Mouse (Mus musculus) midbrain, postnatal 0 days (tissue): ENCODE results near the gene Mpdu1. TPM values are rescaled to one million over a fixed set of nuclear protein-coding genes. Genes with fewer than 3 reads are reported as not detected.

Experiments used
- ATAC-seq: fragments of 200-750 bp; cut with Nextera tagmentation; 2 replicates; pipeline ENCODE4 v1.8.0; 2017; ENCODE audit warnings: moderate number of reproducible peaks, mild to moderate bottlenecking, moderate TSS enrichment, moderate library complexity; ENCODE audit not compliant: low FRiP score
- DNase-seq: peaks from one replicate; pipeline ENCODE4 v3.0.0-alpha.2; 2015; ENCODE audit warnings: low spot score
- H3K27ac ChIP-seq: fragments of 300-500 bp; sonication (generic); 2 replicates; pipeline ENCODE4 v1.5.1; 2014; ENCODE audit warnings: low read depth, mild to moderate bottlenecking, low read length, mixed read lengths
- H3K27me3 ChIP-seq: fragments of 300-500 bp; sonication (generic); 2 replicates; pipeline ENCODE4 v1.6.1; 2014; ENCODE audit warnings: low read length, control low read depth, mixed read lengths; ENCODE audit not compliant: insufficient read depth
- H3K36me3 ChIP-seq: fragments of 300-500 bp; sonication (generic); 2 replicates; pipeline ENCODE4 v1.6.1; 2014; ENCODE audit warnings: low read length, control low read depth, mixed read lengths; ENCODE audit not compliant: insufficient read depth
- H3K4me1 ChIP-seq: fragments of 300-500 bp; sonication (generic); 2 replicates; pipeline ENCODE4 v1.6.1; 2014; ENCODE audit warnings: mild to moderate bottlenecking, control low read depth, antibody characterized with exemption, low read length, mixed read lengths; ENCODE audit not compliant: insufficient read depth
- H3K4me2 ChIP-seq: fragments of 300-500 bp; sonication (generic); 2 replicates; pipeline ENCODE4 v1.6.1; 2014; ENCODE audit warnings: low read depth, mild to moderate bottlenecking, low read length, mixed read lengths; ENCODE audit not compliant: poor library complexity, severe bottlenecking
- H3K4me3 ChIP-seq: fragments of 300-500 bp; sonication (generic); 2 replicates; pipeline ENCODE4 v1.5.1; 2014; ENCODE audit warnings: low read depth, mild to moderate bottlenecking, low read length, moderate library complexity
- H3K9ac ChIP-seq: fragments of 300-500 bp; sonication (generic); replicated peaks from 2 replicates; pipeline ENCODE4 v1.6.1; 2014; ENCODE audit warnings: mild to moderate bottlenecking, low read length, moderate library complexity, mixed read lengths; ENCODE audit not compliant: poor library complexity, severe bottlenecking
- H3K9me3 ChIP-seq: fragments of 300-500 bp; sonication (generic); 2 replicates; pipeline ENCODE4 v1.6.1; 2016; ENCODE audit warnings: low read length, control low read depth
- CTCF ChIP-seq: IDR thresholded peaks from 2 replicates; pipeline ENCODE4 v1.5.1; 2016; ENCODE audit warnings: antibody characterized with exemption, mild to moderate bottlenecking
- WGBS: fragments of 180-500 bp; shearing (Covaris S2); extraction: QIAGEN DNeasy Blood & Tissue Kit; methylation state at CpG from one replicate; pipeline ENCODE4 v1.1.7; 2014; 5-methylcytosine and 5-hydroxymethylcytosine counted together
- polyA plus RNA-seq: library from polyadenylated mRNA; unstranded; fragments of >200 nt; fragmentation: Nextera tagmentation; extraction: Ambion mirVana; gene quantifications from 2 replicates; pipeline ENCODE4 v1.2.1, GENCODE M21; 2015
- total RNA-seq: library from RNA; depleted of rRNA; stranded (reverse); fragments of >200 nt; gene quantifications from 2 replicates; pipeline ENCODE4 v1.2.3, GENCODE M21; 2014

The Mpdu1 gene
- total and polyA plus RNA-seq, 2 experiments from 2014 or later = 118 to 278 TPM

DNA sequence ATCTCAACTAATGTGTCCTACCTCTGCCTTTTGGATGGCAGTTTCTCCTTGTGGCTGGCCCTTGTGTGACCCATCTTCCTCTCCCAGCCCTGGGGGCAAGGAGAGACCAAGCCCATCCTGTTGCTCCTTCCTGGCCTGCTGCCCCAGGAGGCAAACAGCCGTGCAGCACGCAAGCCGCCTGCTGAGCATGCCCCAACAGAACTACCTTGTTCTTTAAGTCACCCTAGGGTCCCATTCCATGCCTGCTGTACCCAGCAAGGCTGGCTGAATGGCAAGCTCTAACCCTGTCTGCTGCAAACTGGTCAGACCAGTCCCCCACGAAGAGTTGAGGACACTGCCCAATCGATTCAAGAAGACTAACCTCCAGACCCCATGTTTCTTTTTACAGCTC lies 6.4 kb downstream of the Mpdu1 start:
- peaks cover 38% of the 10 kb centered on the region for H3K36me3 ChIP-seq
- no peak overlapping the region for H3K27ac ChIP-seq
- H3K9me3 ChIP-seq = no peaks in the 10 kb centered on the region
- no peak overlapping the region for H3K4me2 ChIP-seq
- 88% methylated on average over 5 of the region's 5 CpGs for WGBS
- DNase-seq = no peak
- 0 out of 2 replicates have a peak, but pooled peaks cover 4% of the 10 kb centered on the region for H3K4me1 ChIP-seq
- no peak overlapping the region for H3K9ac ChIP-seq
- ATAC-seq = no peak
- H3K27me3 ChIP-seq = no peaks in the 10 kb centered on the region
- no peak overlapping the region for H3K4me3 ChIP-seq
- no peak for TF ChIP-seq CTCF

DNA sequence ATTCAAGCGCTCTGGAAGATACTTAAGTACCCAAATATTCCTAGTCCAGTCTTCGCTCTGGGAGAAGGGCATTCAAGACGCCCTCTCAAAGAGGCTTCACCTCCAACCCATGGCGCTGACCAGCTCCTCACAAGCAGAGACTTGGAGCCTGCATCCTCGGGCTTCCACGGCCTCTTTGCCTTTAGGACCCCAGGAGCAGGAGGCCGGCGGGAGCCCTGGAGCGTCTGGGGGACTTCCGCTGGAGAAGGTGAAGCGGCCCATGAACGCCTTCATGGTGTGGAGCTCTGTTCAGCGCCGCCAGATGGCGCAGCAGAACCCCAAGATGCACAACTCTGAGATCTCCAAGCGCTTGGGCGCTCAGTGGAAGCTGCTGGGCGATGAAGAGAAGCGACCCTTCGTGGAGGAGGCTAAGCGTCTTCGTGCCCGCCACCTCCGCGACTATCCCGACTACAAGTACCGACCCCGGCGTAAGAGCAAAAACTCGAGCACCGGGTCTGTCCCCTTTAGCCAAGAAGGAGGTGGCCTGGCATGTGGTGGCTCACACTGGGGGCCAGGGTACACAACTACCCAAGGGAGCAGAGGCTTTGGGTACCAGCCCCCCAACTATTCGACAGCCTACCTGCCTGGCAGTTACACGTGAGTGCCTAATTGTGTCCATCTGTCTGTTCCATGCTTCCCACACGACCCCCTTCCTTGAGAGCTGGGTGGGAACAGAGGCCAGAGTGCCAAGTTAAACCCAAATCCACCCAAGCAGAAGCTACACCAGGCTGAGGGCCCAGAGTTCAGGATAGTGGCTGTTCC lies 7.0 kb downstream of the Mpdu1 start, which contains the start of gene Sox15:
TSS of gene Sox15 (plus strand) at position 51 of the 801 bp plus-strand sequence.
- Histone ChIP-seq H3K4me2 (peak within 1 kb of the TSS; percentile 36; the same call in 1 of the 2 replicates), H3K36me3 (peaks cover 44% of the 10 kb centered on the region), H3K9me3 (no peaks in the 10 kb centered on the region), H3K9ac (no peak within 1 kb of the TSS), H3K4me1 (0 out of 2 replicates have a peak, but pooled peaks cover 4% of the 10 kb centered on the region), H3K4me3 (0 out of 2 replicates have a peak within 1 kb of the TSS, but pooled peaks have one; percentile 13), H3K27me3 (no peaks in the 10 kb centered on the region), H3K27ac (peak within 1 kb of the TSS; percentile 14; the same call in 1 of the 2 replicates)
- DNase-seq (peak; percentile 84), ATAC-seq (0 out of 2 replicates have a peak, but pooled peaks have one; percentile 39)
- TF ChIP-seq CTCF = peak; percentile 85
- WGBS = 21% methylated on average over 34 of the region's 34 CpGs

DNA sequence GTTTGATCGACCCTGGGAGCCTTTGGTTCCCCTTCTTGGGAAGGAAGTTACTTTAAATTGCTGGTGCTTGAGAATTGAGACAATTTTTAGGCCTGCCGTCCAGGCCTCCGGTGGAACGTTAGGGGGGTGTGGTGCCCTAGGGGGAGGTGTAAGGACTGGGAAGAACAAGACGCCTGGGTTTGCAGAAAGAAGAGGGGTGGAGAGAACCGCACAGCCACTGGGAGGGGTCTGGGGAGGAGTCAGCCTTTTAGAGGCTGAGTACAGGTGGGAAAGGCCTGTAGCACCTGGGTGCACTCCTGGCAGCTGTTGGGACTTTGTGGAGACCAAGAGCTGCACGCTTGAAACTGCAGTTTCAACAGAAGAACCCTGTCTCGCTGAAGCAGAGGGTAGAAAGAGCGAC lies 7.7 kb downstream of the Mpdu1 start:
- H3K36me3 ChIP-seq = peaks cover 51% of the 10 kb centered on the region
- no peak overlapping the region for H3K27ac ChIP-seq
- DNase-seq (no peak), ATAC-seq (no peak)
- no peak for TF ChIP-seq CTCF
- 0 out of 2 replicates have a peak, but pooled peaks cover 4% of the 10 kb centered on the region for H3K4me1 ChIP-seq
- 50% methylated on average over 9 of the region's 9 CpGs for WGBS
- no peak overlapping the region for H3K4me2 ChIP-seq
- no peaks in the 10 kb centered on the region for H3K9me3 ChIP-seq
- no peak overlapping the region for H3K9ac ChIP-seq
- H3K27me3 ChIP-seq = no peaks in the 10 kb centered on the region
- no peak overlapping the region for H3K4me3 ChIP-seq

DNA sequence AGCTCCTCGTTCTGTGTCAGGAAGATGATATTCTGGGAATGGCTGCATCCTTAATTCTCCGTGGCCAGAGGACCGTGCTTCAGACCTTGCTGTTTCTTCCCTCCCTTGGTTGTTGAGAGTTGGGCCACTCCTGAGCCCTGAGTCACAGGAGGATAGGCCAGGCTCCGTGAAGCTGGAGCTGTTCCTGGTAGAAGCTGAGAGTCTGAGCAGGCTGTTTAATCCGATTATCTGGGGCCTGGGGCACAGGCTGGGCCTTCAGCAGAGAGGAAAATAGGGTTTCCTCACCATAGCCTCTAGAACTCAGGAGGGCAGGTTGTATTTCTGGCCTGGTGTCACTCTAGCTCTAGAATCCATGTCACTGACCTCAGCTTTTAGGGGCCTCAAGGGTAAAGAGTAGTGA lies 9.0 kb downstream of the Mpdu1 start:
- Histone ChIP-seq H3K4me2 (no peak overlapping the region), H3K4me3 (no peak overlapping the region), H3K9ac (no peak overlapping the region; the same call in 1 of the 2 replicates), H3K27ac (no peak overlapping the region), H3K27me3 (no peaks in the 10 kb centered on the region), H3K9me3 (no peaks in the 10 kb centered on the region), H3K36me3 (peaks cover 56% of the 10 kb centered on the region), H3K4me1 (0 out of 2 replicates have a peak, but pooled peaks cover 4% of the 10 kb centered on the region)
- DNase-seq = no peak
- 43% methylated on average over 5 of the region's 5 CpGs for WGBS
- no peak for ATAC-seq
- no peak for TF ChIP-seq CTCF

DNA sequence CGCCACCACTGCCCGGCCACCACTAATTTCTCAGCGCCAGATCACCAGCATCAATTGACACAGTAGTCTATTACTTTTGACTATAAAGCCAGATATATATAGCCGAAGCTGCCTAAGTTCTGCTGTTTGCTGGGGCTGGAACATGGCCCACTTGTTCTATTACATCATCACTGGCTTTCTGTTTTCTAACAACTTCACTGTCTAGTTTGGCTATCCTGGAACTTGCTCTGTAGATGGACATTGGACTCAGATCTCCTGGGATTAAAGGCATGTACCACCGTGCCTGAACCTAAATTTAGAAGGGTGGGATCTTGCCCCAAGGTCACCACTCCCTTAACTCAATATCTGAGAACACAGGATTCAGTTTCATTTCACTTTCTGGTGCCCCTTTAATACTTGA lies 16.6 kb downstream of the Mpdu1 start:
- Histone ChIP-seq H3K4me1 (no peaks in the 10 kb centered on the region), H3K9ac (no peak overlapping the region), H3K27ac (no peak overlapping the region), H3K27me3 (no peaks in the 10 kb centered on the region), H3K4me3 (no peak overlapping the region), H3K36me3 (peaks cover 75% of the 10 kb centered on the region), H3K9me3 (no peaks in the 10 kb centered on the region), H3K4me2 (no peak overlapping the region)
- ATAC-seq (no peak), DNase-seq (no peak)
- 92% methylated on average over 5 of the region's 5 CpGs for WGBS
- TF ChIP-seq CTCF = no peak

DNA sequence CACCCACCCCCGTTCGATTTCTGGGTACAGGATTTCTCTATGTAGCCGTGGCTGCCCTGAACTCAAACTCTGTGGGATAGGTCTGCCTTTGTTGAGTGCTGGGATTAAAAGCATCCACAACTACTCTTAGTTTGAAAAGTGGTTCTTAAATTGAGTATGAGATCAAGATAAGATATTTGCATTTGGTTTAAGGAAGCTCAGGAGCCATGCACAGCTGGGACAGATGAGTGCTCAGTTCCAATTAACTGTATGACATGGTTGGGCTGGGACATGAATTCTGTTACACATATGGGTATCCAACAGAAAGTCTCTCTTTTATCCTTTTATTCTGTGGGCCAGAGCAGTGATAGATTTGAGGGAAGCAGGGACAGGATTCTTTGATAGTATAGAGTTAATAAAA lies 27.0 kb downstream of the Mpdu1 start:
- no peak overlapping the region for H3K27ac ChIP-seq
- WGBS = 84% methylated on average over 3 of the region's 3 CpGs
- no peak overlapping the region for H3K4me3 ChIP-seq
- TF ChIP-seq CTCF = no peak
- H3K9ac ChIP-seq = no peak overlapping the region
- H3K4me1 ChIP-seq = no peaks in the 10 kb centered on the region
- no peaks in the 10 kb centered on the region for H3K9me3 ChIP-seq
- no peak for ATAC-seq
- DNase-seq = no peak
- H3K4me2 ChIP-seq = no peak overlapping the region
- H3K27me3 ChIP-seq = no peaks in the 10 kb centered on the region
- H3K36me3 ChIP-seq = peaks cover 10% of the 10 kb centered on the region
